Comparison of ENCODE assay signal across 28 mouse cellular contexts in genomic region chr10:121704871-121705270, GRCm38 (mm10). TPM values are rescaled to one million over a fixed set of nuclear protein-coding genes. Genes with fewer than 3 reads are reported as not detected.
DNase-seq lines count a peak whose midpoint lies in the region; ATAC-seq and TF ChIP-seq lines count a peak whose summit lies in the region.
"Had no signal": no experiment of that assay in that cellular context is flagged by ENCODE, and none has a peak within 500 bp of the region (broad histone marks: within the 10 kb centered on the region; RNA-seq: fewer than 3 reads in every experiment).

No protein-coding gene starts in this region.

- ATAC-seq in megakaryocyte-erythroid progenitor cell, adult 5-6 weeks (replicated peaks; ENCODE audit: low FRiP score, low TSS enrichment, poor library complexity, severe bottlenecking), result 0 out of 2 replicates have a peak, but pooled peaks have one; percentile 47
- no peak for ATAC-seq in hindbrain, postnatal 0 days
- ATAC-seq: forebrain, embryonic 15.5 days; hindbrain, embryonic 16.5 days; inflammation-experienced regulatory T-cells, adult 6 months; intestine, embryonic 16.5 days; Patski had no signal

- H3K27me3 ChIP-seq in heart, embryonic 10.5 days (ENCODE audit: insufficient read depth, poor library complexity, severe bottlenecking), result no peaks in the 10 kb centered on the region
- no peaks in the 10 kb centered on the region for H3K27me3 ChIP-seq in hindbrain, postnatal 0 days (ENCODE audit: insufficient read depth, low read length)
- H3K27me3 ChIP-seq: embryonic facial prominence, embryonic 13.5 days; forebrain, embryonic 12.5 days; forebrain, embryonic 15.5 days; heart, embryonic 13.5 days; hindbrain, embryonic 13.5 days had no signal

- H3K27ac ChIP-seq in heart, embryonic 10.5 days, result no peak overlapping the region
- no peak overlapping the region for H3K27ac ChIP-seq in hindbrain, postnatal 0 days
- H3K27ac ChIP-seq: embryonic facial prominence, embryonic 10.5 days; embryonic facial prominence, embryonic 13.5 days; forebrain, embryonic 12.5 days; forebrain, embryonic 15.5 days; heart, embryonic 13.5 days; hindbrain, embryonic 10.5 days; hindbrain, embryonic 13.5 days had no signal

- TF ChIP-seq CTCF in hindbrain, postnatal 0 days (IDR thresholded peaks at IDR 0.05; ENCODE audit: low read depth), result no peak

- no peak overlapping the region for H3K4me2 ChIP-seq in hindbrain, postnatal 0 days (ENCODE audit: low read depth, low read length)
- H3K4me2 ChIP-seq: embryonic facial prominence, embryonic 13.5 days; forebrain, embryonic 12.5 days; forebrain, embryonic 15.5 days; heart, embryonic 13.5 days; hindbrain, embryonic 13.5 days had no signal

- H3K9me3 ChIP-seq in heart, embryonic 10.5 days, result no peaks in the 10 kb centered on the region
- no peaks in the 10 kb centered on the region for H3K9me3 ChIP-seq in hindbrain, postnatal 0 days (ENCODE audit: low read length)
- H3K9me3 ChIP-seq: embryonic facial prominence, embryonic 10.5 days; embryonic facial prominence, embryonic 13.5 days; forebrain, embryonic 12.5 days; forebrain, embryonic 15.5 days; heart, embryonic 13.5 days; hindbrain, embryonic 10.5 days; hindbrain, embryonic 13.5 days had no signal

- WGBS in heart, embryonic 10.5 days, result 88% methylated on average over 6 of the region's 6 CpGs
- 91% methylated on average over 6 of the region's 6 CpGs for WGBS in hindbrain, postnatal 0 days

- peak; percentile 20 for DNase-seq in gastrocnemius, adult 18-20 months (ENCODE audit: low spot score)
- no peak for DNase-seq in gastrocnemius, adult 8-10 months (ENCODE audit: low spot score in 2 of 2)
- peak; percentile 91 for DNase-seq in heart, adult 11 months
- DNase-seq in heart, embryonic 10.5 days (ENCODE audit: low spot score), result no peak
- peak; percentile 23 for DNase-seq in testis, postnatal 10 days (ENCODE audit: low spot score)
- no peak for DNase-seq in testis, postnatal 14 days (ENCODE audit: low spot score)
- no peak for DNase-seq in hindbrain, postnatal 0 days (ENCODE audit: low spot score)
- DNase-seq: cerebellum, adult 11 months; cerebellum, adult 2 months; cerebellum, postnatal 10 days; cerebellum, postnatal 36 days; embryo, embryonic 11 days; heart, postnatal 36 days; kidney, adult 18-20 months; kidney, adult 9 months had no signal

- no peak overlapping the region for H3K4me3 ChIP-seq in heart, embryonic 10.5 days
- H3K4me3 ChIP-seq in hindbrain, postnatal 0 days (ENCODE audit: low read length), result no peak overlapping the region
- H3K4me3 ChIP-seq: embryonic facial prominence, embryonic 10.5 days; embryonic facial prominence, embryonic 13.5 days; erythroblast, embryonic 14.5 days; forebrain, embryonic 12.5 days; forebrain, embryonic 15.5 days; heart, embryonic 13.5 days; hindbrain, embryonic 10.5 days; hindbrain, embryonic 13.5 days had no signal

- no peak overlapping the region for H3K9ac ChIP-seq in hindbrain, postnatal 0 days (replicated peaks; ENCODE audit: low read length)
- H3K9ac ChIP-seq: embryonic facial prominence, embryonic 13.5 days; forebrain, embryonic 12.5 days; forebrain, embryonic 15.5 days; heart, embryonic 13.5 days; hindbrain, embryonic 13.5 days had no signal

- no peaks in the 10 kb centered on the region for H3K36me3 ChIP-seq in heart, embryonic 10.5 days
- no peaks in the 10 kb centered on the region for H3K36me3 ChIP-seq in hindbrain, postnatal 0 days (ENCODE audit: insufficient read depth, low read length)
- H3K36me3 ChIP-seq: embryonic facial prominence, embryonic 10.5 days; embryonic facial prominence, embryonic 13.5 days; forebrain, embryonic 12.5 days; forebrain, embryonic 15.5 days; heart, embryonic 13.5 days; hindbrain, embryonic 10.5 days; hindbrain, embryonic 13.5 days had no signal

- no peaks in the 10 kb centered on the region for H3K4me1 ChIP-seq in heart, embryonic 10.5 days
- no peaks in the 10 kb centered on the region for H3K4me1 ChIP-seq in hindbrain, postnatal 0 days (ENCODE audit: insufficient read depth, low read length)
- H3K4me1 ChIP-seq: embryonic facial prominence, embryonic 10.5 days; embryonic facial prominence, embryonic 13.5 days; forebrain, embryonic 12.5 days; forebrain, embryonic 15.5 days; heart, embryonic 13.5 days; hindbrain, embryonic 10.5 days; hindbrain, embryonic 13.5 days had no signal

RNA-seq across cellular contexts. Expression of gene BC048403, which starts 34.9 kb away (rescaled TPM):
- total RNA-seq in gastrocnemius, adult 18-20 months (2021), result 1 to 10 TPM; 1.4 to 1.8 TPM
- total RNA-seq in gastrocnemius, adult 8-10 months (2022), result 1 to 10 TPM; 1.2 to 1.8 (median 1.6) TPM
- 3.1 and 3.9 TPM in 2 replicates for polyA plus RNA-seq in heart, embryonic 10.5 days (2016; fragmentation: Nextera tagmentation; extraction: Ambion mirVana)
- 11.5 and 13.4 TPM in 2 replicates for total RNA-seq in megakaryocyte-erythroid progenitor cell, adult 5-6 weeks (2014; fragmentation: Nextera tagmentation)
- 5.3 and 7.3 TPM in 2 replicates for total RNA-seq in megakaryocyte-erythroid progenitor cell, adult 5-6 weeks (2017)
- total RNA-seq in hindbrain, postnatal 0 days (2014; rRNA removed), result 2.0 and 3.9 TPM in 2 replicates
- polyA plus RNA-seq in hindbrain, postnatal 0 days (2015; fragmentation: Nextera tagmentation; extraction: Ambion mirVana), result 1.5 and 1.9 TPM in 2 replicates

Comparison
In these comparisons a context has a peak if more than half of its experiments do, and no peak if none do; other contexts are left out.
1. DNase-seq: peak in gastrocnemius, adult 18-20 months (single experiment), heart, adult 11 months (single experiment) and testis, postnatal 10 days (single experiment); none in gastrocnemius, adult 8-10 months (0 of 2), heart, embryonic 10.5 days (single experiment), testis, postnatal 14 days (single experiment) and hindbrain, postnatal 0 days (single experiment).